8 mouse cellular contexts compared by ENCODE assay signal in the genomic region with DNA sequence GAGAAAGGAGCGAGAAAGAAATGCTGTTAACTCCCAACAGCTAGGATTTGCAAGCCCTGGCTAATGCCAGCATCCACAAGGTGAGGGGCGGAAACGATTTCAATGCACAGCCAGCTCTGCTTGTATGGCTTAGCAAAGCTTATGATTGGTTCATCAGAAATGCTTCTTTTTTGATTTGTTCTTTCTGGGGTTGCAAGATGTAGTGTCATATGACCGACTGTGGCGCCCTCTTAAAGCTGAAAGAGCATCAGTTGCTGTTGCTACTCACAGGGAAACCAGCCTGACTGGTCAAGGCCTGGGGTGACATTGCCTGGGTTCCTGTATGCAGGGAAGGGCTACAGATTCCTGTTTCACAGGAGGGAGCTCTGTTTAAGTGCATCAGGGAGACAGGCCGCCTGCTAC. TPM values are rescaled to one million over a fixed set of nuclear protein-coding genes. Genes with fewer than 3 reads are reported as not detected.
A peak's percentile ranks its signal among the peaks of the same experiment; 100 is the strongest.
DNase-seq lines count a peak whose midpoint lies in the region; ATAC-seq and TF ChIP-seq lines count a peak whose summit lies in the region.

No protein-coding gene starts in this region.

- peak overlapping the region; percentile 44 for H3K4me3 ChIP-seq in gastrocnemius, adult 2 months
- H3K4me3 ChIP-seq in forebrain, embryonic 14.5 days (ENCODE audit: low read depth, low read length): peak overlapping the region; percentile 16
- H3K4me3 ChIP-seq in midbrain, embryonic 15.5 days: peak overlapping the region; percentile 39

- WGBS in forebrain, embryonic 14.5 days: 0% methylated on average over 6 of the region's 6 CpGs
- WGBS in midbrain, embryonic 15.5 days: 5% methylated on average over 6 of the region's 6 CpGs

- peak overlapping the region; percentile 56 for H3K4me2 ChIP-seq in forebrain, embryonic 14.5 days (ENCODE audit: low read length)
- peak overlapping the region; percentile 79 for H3K4me2 ChIP-seq in midbrain, embryonic 15.5 days

- intact Hi-C loops in gastrocnemius, adult 2 months (cut with DNase I): no loop called here
- intact Hi-C loops in gastrocnemius, postnatal 36 days (cut with DNase I): no loop called here

- peak; percentile 93 for ATAC-seq in forebrain, embryonic 14.5 days
- peak; percentile 95 for ATAC-seq in midbrain, embryonic 15.5 days (replicated peaks)
- no peak for ATAC-seq in CD4-positive, CD25-positive, alpha-beta regulatory T cell, adult 4 months

- H3K9me3 ChIP-seq in forebrain, embryonic 14.5 days (replicated peaks; ENCODE audit: control insufficient read depth, low read length): no peaks in the 10 kb centered on the region
- H3K9me3 ChIP-seq in midbrain, embryonic 15.5 days: no peaks in the 10 kb centered on the region

- no peak for TF ChIP-seq CTCF in gastrocnemius, adult 2 months (IDR thresholded peaks at IDR 0.05)

- no peak overlapping the region; the same call in 1 of the 2 replicates for H3K9ac ChIP-seq in forebrain, embryonic 14.5 days (ENCODE audit: low read length)
- H3K9ac ChIP-seq in midbrain, embryonic 15.5 days: no peak overlapping the region

- H3K27me3 ChIP-seq in forebrain, embryonic 14.5 days (replicated peaks; ENCODE audit: control insufficient read depth, insufficient read depth, low read length): no peaks in the 10 kb centered on the region
- no peaks in the 10 kb centered on the region for H3K27me3 ChIP-seq in midbrain, embryonic 15.5 days (replicated peaks)

- H3K36me3 ChIP-seq in forebrain, embryonic 14.5 days (ENCODE audit: control insufficient read depth, insufficient read depth, low read length): no peaks in the 10 kb centered on the region
- no peaks in the 10 kb centered on the region for H3K36me3 ChIP-seq in midbrain, embryonic 15.5 days (replicated peaks)

- no peak for DNase-seq in gastrocnemius, adult 2 months
- DNase-seq in gastrocnemius, postnatal 36 days: no peak
- DNase-seq in brain, embryonic 18.5 days (ENCODE audit: low read depth, low spot score): peak; percentile 52
- peak; percentile 79 for DNase-seq in forebrain, embryonic 14.5 days (ENCODE audit: low spot score)
- DNase-seq in layer of hippocampus, postnatal 10 days (ENCODE audit: low spot score in 2 of 2): peak; percentile 23 to 29
- DNase-seq in thymus, postnatal 14 days: no peak

- H3K27ac ChIP-seq in gastrocnemius, adult 2 months: no peak overlapping the region
- no peak overlapping the region for H3K27ac ChIP-seq in forebrain, embryonic 14.5 days (ENCODE audit: low read depth, low read length)
- H3K27ac ChIP-seq in midbrain, embryonic 15.5 days: peak overlapping the region; percentile 40

- H3K4me1 ChIP-seq in forebrain, embryonic 14.5 days (ENCODE audit: control insufficient read depth, insufficient read depth, low read length): peaks cover 5% of the 10 kb centered on the region; the same call in 1 of the 2 replicates
- peaks cover 13% of the 10 kb centered on the region for H3K4me1 ChIP-seq in midbrain, embryonic 15.5 days

RNA-seq across cellular contexts. Expression of gene Slc26a5, which starts 0.9 kb away (rescaled TPM):
- not detected for total RNA-seq in gastrocnemius, adult 2 months (2021)
- total RNA-seq in gastrocnemius, postnatal 36 days (2021): not detected
- 0.17 TPM in 1 of 2 replicates, not detected in the other for polyA plus RNA-seq in forebrain, embryonic 14.5 days (2014; fragmentation: Nextera tagmentation; extraction: Ambion mirVana)
- under 1 TPM; 0.64 to 0.76 TPM for total RNA-seq in layer of hippocampus, postnatal 10 days (2021)
- polyA plus RNA-seq in midbrain, embryonic 15.5 days (2015; fragmentation: Nextera tagmentation; extraction: Ambion mirVana): 0.17 and 0.31 TPM in 2 replicates
- not detected for polyA plus RNA-seq in CD4-positive, CD25-positive, alpha-beta regulatory T cell, adult 4 months (2017; shearing (Covaris generic))

Comparison
In these comparisons a context has a peak if more than half of its experiments do, and no peak if none do; other contexts are left out.
1. DNase-seq: peak in brain, embryonic 18.5 days (single experiment), forebrain, embryonic 14.5 days (single experiment) and layer of hippocampus, postnatal 10 days (2 of 2); none in gastrocnemius, adult 2 months (single experiment), gastrocnemius, postnatal 36 days (0 of 2) and thymus, postnatal 14 days (single experiment).
2. Peak in every context shown above with its lines, with median percentiles within 50 percentile points of each other: H3K4me3 ChIP-seq.